Mouse (Mus musculus) lung, postnatal 4 days (tissue): ENCODE data around the gene Lingo4.

ENCODE experiments used
- DNase-seq, 2 experiments: peaks; one replicate each; pipeline ENCODE4 v3.0.0; 2021

Lingo4 gene

GRCm38 (mm10) chr3:94398217-94398616 lies at the start of gene Lingo4:
Gene Lingo4 (plus strand): TSS chr3:94398517.
- no peak for DNase-seq

DNA sequence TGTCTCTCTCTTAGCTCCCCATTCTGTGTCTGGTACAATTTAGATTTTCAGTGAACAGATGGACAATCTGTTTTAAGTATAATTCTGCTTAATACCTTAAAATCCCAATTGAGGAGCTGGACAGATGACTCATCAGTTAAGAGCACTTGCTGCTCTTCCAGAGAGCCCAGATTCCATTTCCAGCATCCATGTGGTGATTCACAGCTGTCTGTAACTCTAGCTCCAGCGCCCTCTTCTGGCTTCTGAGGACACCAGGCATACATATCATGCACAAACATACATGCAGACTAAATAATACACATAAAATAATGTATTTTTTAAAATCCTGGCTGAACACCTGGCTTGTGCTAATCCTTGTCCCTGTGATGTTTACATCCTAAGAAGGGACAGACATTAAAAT lies 37.5 kb upstream of the Lingo4 start:
- no peak for DNase-seq

GRCm38 (mm10) chr3:94362138-94362537 lies 36.2 kb upstream of the Lingo4 start, which contains the start of gene C2cd4d:
Gene C2cd4d (plus strand): TSS chr3:94362438.
- no peak for DNase-seq

DNA sequence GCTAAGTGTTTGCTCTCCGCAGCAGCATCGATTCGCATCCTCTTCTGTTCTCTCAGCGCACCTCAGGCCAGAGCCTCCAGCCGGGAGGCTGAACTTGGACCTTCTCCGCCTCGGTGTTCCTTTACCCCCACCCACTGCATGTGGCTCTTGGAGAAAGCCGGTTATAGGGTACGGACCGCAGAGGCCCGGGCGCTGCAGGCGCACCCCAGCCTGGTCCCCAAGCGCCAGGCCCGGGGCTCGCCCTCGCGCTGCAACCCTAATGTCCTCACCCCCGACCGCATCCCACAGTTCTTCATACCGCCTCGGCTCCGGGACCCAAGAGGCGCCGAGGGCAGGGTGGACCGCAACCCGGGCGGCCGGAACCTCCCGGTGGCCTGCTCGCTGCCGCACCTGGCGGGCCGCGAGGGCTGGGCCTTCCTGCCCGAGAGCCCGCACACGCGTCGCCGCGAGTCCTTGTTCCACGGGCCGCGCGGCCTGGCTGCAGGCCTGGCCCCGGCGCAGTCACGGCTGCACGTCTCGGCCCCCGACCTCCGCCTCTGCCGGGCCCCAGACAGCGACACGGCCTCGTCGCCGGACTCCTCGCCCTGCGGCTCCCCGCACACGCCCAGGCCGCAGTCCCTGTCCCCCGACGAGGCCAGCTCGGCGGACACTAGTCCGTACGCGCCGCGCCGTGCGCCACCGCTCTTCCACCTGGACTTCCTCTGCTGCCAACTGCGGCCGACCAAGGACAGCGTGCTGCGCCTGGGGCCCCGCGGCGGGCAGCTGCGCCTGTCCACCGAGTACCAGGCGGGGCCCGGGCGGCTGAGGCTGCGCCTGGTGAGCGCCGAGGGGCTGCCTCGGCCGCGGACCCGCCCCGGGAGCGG lies 34.8 kb upstream of the Lingo4 start:
- DNase-seq, result peak; percentile 41 to 64

DNA sequence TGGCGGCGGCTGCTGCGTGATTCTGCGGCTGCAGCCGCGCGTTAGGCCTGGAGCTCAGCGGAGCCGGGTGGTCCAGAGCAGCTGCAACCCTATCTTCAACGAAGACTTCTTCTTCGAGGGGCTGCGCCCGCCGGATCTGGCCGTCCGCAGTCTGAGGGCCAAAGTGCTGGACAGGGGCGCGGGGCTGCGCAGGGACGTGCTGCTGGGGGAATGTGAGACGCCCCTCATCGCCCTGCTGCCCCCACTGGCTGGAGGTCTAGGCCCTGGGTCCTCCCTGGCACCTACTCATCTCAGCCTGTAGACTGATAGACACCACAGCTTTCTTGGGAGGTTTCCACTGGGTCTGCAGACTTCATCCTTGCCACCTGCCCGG lies 34.2 kb upstream of the Lingo4 start:
- no peak for DNase-seq

DNA sequence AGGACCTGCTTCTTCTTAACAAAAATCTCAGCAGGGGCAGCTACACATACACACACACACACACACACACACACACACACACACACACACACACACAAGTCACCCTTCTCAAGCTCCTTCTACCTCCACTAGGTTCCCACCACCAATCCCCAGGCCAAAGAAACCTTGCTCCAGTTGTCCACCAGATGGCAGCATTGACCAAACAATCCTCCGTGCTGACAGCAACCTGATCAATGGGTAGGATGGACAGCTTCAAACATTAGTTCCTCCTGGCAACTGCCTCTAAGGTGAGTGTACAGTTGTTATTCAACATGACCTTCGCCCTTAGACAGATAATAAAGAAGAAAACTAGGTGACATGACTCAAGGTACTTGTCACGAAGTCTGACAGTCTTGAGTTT lies 31.6 kb upstream of the Lingo4 start:
- DNase-seq, result peak; percentile 68 to 84

GRCm38 (mm10) chr3:94367511-94367910 lies 30.8 kb upstream of the Lingo4 start:
- DNase-seq, result no peak

DNA sequence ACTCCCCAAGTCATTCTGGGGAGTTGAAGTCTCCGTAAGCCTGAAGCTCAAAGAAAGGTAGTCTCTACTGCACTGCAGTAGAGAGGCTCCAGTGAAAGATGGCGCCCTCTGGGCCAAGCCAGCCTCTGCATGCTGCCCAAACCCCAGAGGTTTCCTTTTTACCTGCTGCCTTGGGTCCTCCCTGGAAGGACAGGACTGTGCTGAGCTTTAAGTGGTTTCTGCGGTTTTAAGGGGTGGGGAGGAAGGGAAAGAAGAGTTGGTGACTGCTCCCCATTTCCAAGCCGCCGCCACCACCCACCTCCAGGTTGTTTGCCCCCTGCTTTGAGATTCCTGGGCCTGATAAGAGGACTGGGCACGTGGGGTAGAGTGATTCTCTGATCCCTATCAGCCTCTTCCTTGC lies 29.7 kb upstream of the Lingo4 start:
- DNase-seq, result no peak

- DNase-seq, result no peak
Observed at GRCm38 (mm10) chr3:94369709-94370108, 28.6 kb upstream of the Lingo4 start.

DNA sequence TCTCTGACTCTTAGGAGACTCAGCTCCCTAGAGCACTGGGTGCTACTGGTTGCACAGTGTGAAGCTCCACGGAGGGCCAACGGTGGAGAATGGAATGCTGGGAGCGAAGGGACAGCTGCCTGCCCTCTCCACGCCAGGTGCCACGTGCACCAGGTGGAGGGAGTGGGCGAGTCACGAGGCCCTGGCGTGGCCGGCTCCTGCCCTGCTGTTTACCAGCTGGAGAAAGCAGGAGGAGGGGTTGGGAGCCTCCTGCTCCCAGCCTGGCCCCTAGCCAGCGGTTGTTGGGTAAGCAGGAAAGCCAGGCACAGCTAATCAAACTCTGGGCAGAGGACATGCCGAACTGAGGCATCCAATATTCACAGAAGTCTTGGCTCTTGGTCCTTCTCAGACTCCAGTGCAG lies 26.7 kb upstream of the Lingo4 start:
- DNase-seq, result peak; percentile 86 to 94

GRCm38 (mm10) chr3:94372038-94372437 lies 26.3 kb upstream of the Lingo4 start:
- no peak for DNase-seq

GRCm38 (mm10) chr3:94372641-94373040 lies 25.7 kb upstream of the Lingo4 start, which contains the start of gene Rorc:
Gene Rorc (plus strand): TSS chr3:94372794.
- DNase-seq, result peak; percentile 53 to 73

DNA sequence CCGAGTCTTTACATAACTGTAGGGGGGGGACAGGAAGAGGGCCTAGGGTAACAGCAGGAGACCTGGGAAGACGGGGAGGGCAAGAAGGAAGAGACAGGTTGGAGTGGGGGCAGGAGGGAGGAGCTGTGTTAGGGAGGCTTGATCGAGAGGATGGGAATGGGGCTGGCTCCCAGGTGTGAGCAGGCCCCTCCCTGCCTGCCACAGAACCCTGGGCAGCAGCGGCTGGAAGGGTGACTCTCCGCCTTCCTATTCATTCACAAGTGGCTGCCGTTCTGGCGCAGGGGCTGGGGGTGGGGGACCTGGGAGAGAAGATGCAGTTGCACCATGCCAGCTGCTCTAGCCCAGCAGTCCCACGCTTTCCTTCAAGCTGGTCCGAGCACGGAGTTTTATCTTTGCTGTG lies 25.2 kb upstream of the Lingo4 start:
- DNase-seq, result peak in 1 of 2 experiments; percentile 53

DNA sequence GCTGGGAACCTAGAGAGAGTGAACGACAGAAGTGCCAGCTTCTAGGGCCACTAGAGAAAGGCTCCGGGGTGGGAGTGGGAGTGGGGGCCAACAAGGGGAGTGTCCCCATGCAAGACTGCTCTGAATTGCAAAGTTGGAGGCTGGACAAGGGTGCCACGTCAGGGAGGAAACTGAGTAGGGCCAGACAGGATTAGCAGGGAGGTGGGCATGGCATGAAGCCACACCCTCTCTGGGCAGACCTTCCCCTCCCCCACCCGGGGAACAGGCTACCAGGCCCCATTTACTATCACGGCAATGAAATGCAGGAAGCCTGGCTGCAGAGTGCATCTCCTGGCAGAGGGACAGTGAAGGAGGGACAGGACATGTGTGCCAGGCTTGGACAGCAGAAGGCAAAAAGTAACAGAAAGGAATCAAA lies 24.7 kb upstream of the Lingo4 start:
- DNase-seq, result peak; percentile 45 to 62

GRCm38 (mm10) chr3:94374636-94375035 lies 23.7 kb upstream of the Lingo4 start:
- no peak for DNase-seq

- no peak for DNase-seq
Observed at GRCm38 (mm10) chr3:94375146-94375545, 23.2 kb upstream of the Lingo4 start.

GRCm38 (mm10) chr3:94375861-94376260 lies 22.5 kb upstream of the Lingo4 start:
- no peak for DNase-seq

DNA sequence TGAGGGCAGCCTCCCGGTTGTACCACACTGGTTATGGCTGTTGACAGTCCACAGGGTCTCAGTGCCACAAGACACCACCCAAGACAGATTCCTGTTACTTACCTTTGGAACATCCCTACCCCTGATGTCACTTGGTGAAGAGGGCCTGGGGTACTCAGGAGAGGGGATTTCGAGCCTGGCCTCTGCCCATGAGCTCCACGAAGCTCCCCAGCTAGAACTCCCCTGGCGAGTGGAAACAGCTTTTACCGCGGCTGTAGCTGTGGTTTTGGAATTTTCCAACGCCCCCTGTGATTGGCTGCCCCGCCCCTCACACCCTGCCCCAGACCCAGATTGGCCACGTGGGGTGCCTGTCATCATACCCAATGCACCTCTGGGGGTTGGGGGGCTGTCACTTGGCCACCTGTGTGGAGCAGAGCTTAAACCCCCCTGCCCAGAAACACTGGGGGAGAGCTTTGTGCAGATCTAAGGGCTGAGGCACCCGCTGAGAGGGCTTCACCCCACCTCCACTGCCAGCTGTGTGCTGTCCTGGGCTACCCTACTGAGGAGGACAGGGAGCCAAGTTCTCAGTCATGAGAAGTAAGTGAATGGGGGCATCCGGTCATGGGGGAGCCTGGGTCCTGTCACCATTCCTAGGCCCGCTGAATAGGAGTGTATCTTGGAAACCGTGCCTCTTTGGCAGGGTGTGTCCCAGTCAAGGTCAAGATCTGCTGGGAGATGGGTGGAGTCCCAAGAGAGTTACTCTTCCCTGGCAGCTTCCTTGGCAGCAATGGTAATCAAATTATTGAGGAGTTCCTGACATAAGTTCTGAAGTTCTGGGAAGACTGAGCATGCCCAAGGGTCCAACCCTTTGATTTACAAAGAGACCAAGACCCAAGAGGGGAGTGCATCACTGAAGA lies 21.0 kb upstream of the Lingo4 start:
- DNase-seq, result no peak

DNA sequence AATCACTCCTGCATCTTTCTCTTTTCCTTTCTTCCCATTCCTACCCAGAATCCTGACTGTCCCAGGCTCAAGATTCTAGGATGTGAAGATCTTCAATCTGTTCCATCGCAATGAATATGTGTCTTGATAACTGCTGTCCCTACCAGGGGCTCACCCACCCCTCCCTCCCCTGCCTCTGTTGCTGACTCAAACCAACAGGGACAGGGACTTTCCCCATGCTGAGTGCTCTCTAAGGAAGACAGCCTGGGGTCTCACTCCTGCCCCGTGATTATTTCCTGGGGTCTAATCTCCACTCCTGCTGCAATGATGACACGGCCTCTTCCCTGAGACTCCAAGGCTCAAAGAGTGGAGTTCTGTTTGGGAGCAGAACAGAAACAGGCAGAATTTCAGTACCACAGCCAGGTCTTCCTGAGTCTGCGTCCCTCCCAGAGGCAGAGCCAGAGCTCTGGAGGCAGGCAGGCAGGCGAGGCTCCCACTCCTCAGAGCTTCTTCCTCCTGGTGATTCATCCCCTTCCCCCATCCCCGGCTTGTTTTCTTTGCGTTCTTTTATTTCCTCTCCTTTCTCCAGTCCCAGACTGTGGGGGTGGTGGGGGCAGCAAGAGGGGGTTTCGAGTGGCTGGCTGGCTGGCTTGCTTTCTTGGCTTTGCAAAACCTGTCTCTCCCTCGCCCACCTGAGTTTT lies 18.3 kb upstream of the Lingo4 start:
- DNase-seq, result no peak

- DNase-seq, result no peak
Observed at GRCm38 (mm10) chr3:94382308-94382707, 16.0 kb upstream of the Lingo4 start.

DNA sequence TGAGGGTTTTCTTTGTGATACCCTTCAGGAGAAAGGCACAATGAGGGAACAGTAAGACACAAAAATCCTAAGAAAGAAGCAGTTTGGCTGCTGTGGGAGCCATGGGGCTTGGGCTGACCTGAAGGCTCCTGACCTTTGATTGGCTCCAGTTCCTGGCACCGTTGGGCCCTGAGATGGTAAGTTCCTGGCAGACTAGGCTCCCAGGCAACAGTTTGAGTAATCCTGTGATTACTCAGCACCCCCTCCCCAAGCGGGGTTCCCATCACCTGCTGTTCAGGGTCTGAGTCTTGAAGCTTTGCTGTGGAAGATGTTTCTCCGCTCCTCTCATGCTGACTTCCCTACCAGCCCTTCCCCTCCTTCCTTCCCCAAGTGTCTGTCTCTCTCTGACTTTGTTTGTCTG lies 14.8 kb upstream of the Lingo4 start:
- no peak for DNase-seq

DNA sequence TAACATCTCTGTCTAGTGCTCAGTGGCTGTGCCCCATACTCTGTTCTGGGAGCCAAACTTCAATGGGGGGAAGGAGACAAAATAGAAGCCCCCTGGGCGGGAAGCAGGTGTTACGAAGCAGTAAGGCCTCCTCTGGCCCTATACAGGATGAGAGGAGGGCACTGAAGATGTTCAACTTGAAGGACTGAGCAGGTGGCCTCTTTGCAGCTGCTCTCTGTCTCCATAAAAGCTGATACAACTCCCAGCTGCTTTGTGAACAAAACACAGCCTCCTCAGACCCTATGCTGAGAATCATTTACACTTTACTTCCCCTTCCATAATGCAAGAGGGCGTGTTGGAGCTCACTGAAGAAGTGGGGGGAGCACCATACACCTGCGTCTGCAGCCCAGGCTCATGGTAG lies 11.6 kb upstream of the Lingo4 start:
- no peak for DNase-seq

DNA sequence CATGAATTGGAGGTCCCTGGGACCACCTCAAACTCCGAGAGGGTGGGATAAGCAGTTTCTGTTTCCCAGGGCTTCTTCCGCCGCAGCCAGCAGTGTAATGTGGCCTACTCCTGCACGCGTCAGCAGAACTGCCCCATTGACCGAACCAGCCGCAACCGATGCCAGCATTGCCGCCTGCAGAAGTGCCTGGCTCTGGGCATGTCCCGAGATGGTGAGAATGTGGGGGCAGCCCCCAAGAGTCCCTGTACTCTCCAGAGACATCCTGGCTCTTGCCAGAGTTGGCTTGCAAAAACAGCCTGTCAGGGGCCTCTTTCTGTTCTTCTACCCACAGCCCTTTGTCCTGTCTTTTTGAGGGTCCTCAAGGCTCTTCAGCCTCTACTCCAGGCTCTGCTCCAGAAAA lies 10.9 kb upstream of the Lingo4 start:
- DNase-seq, result peak in 1 of 2 experiments; percentile 20
